Mouse (Mus musculus) 416B (cell line): ENCODE data around the gene Nfic.

Experiments
- DNase-seq: peaks from one replicate; pipeline ENCODE4 v3.0.0; 2011; ENCODE audit warnings: low read depth

The Nfic gene

GRCm38 (mm10) chr10:81402227-81402765 is 53.1 kb downstream of the Nfic start:
- no peak for DNase-seq

GRCm38 (mm10) chr10:81401521-81402226 is 53.8 kb downstream of the Nfic start:
- DNase-seq = no peak

- no peak for DNase-seq
These were observed 54.3 kb downstream of the Nfic start for GRCm38 (mm10) chr10:81401205-81401520.

GRCm38 (mm10) chr10:81400371-81401204 is 54.8 kb downstream of the Nfic start:
- no peak for DNase-seq

- no peak for DNase-seq
These were observed 55.6 kb downstream of the Nfic start for GRCm38 (mm10) chr10:81399798-81400308.

GRCm38 (mm10) chr10:81399296-81399695 is 56.1 kb downstream of the Nfic start:
- no peak for DNase-seq

GRCm38 (mm10) chr10:81396749-81397148 is 58.7 kb downstream of the Nfic start:
- DNase-seq = no peak

GRCm38 (mm10) chr10:81395865-81396264 is 59.6 kb downstream of the Nfic start:
- DNase-seq = no peak

- peak; percentile 74 for DNase-seq
These were observed 60.3 kb downstream of the Nfic start for GRCm38 (mm10) chr10:81395127-81395526.

GRCm38 (mm10) chr10:81393456-81394063 is 61.9 kb downstream of the Nfic start:
- peak; percentile 63 for DNase-seq

GRCm38 (mm10) chr10:81392781-81393185 is 62.7 kb downstream of the Nfic start, which contains the start of gene Smim24:
Gene Smim24 (plus strand): TSS chr10:81393051.
- no peak for DNase-seq

- no peak for DNase-seq
These were observed 63.2 kb downstream of the Nfic start for GRCm38 (mm10) chr10:81392270-81392669.

- no peak for DNase-seq
These were observed 64.8 kb downstream of the Nfic start for GRCm38 (mm10) chr10:81390678-81390965.

- DNase-seq = peak; percentile 70
These were observed 65.4 kb downstream of the Nfic start for GRCm38 (mm10) chr10:81389801-81390677.

- no peak for DNase-seq
These were observed 66.1 kb downstream of the Nfic start for GRCm38 (mm10) chr10:81389373-81389772.

GRCm38 (mm10) chr10:81388505-81389055 is 66.9 kb downstream of the Nfic start, which contains the start of gene Gm48552:
Gene Gm48552 (plus strand): TSS chr10:81389005.
- no peak for DNase-seq

- no peak for DNase-seq
These were observed 67.7 kb downstream of the Nfic start for GRCm38 (mm10) chr10:81387716-81388115.

GRCm38 (mm10) chr10:81385603-81386306 is 69.7 kb downstream of the Nfic start:
- no peak for DNase-seq

- no peak for DNase-seq
These were observed 70.8 kb downstream of the Nfic start for GRCm38 (mm10) chr10:81384605-81384982.

GRCm38 (mm10) chr10:81383802-81384604 is 71.4 kb downstream of the Nfic start, which contains the start of the genes Dohh and Gm48551:
Gene Dohh (plus strand): TSS chr10:81384428.
Gene Gm48551 (plus strand): TSS chr10:81384466.
- peak; percentile 99 for DNase-seq
